Mouse (Mus musculus) heart, embryonic 15.5 days (tissue): ENCODE results near the gene Lilrb4a. TPM values are rescaled to one million over a fixed set of nuclear protein-coding genes. Genes with fewer than 3 reads are reported as not detected.
"Not testable (repeated sequence)": the region's sequence is repeated elsewhere in the genome, so short reads cannot be mapped to it uniquely, and the experiment has no call there.

ENCODE experiments used
- ATAC-seq: fragments of 200-750 bp; cut with Nextera tagmentation; replicated peaks from 2 replicates; pipeline ENCODE4 v1.8.0; 2017; ENCODE audit warnings: low read depth, moderate TSS enrichment; ENCODE audit not compliant: insufficient number of reproducible peaks, insufficient read depth, low FRiP score
- H3K27ac ChIP-seq: fragments of 300-500 bp; sonication (generic); 2 replicates; pipeline ENCODE4 v1.5.1; 2015; ENCODE audit warnings: mild to moderate bottlenecking, inconsistent platforms
- H3K27me3 ChIP-seq: fragments of 300-500 bp; sonication (generic); 2 replicates; pipeline ENCODE4 v1.6.1; 2015; ENCODE audit warnings: inconsistent platforms
- H3K36me3 ChIP-seq: fragments of 300-500 bp; sonication (generic); 2 replicates; pipeline ENCODE4 v1.6.1; 2015; ENCODE audit warnings: mild to moderate bottlenecking, inconsistent platforms
- H3K4me1 ChIP-seq: fragments of 300-500 bp; sonication (generic); replicated peaks from 2 replicates; pipeline ENCODE4 v1.6.1; 2015; ENCODE audit warnings: inconsistent platforms
- H3K4me2 ChIP-seq: fragments of 300-500 bp; sonication (generic); 2 replicates; pipeline ENCODE4 v1.6.1; 2015; ENCODE audit warnings: inconsistent platforms, mild to moderate bottlenecking, moderate library complexity
- H3K4me3 ChIP-seq: fragments of 300-500 bp; sonication (generic); 2 replicates; pipeline ENCODE4 v1.5.1; 2015; ENCODE audit warnings: mild to moderate bottlenecking, inconsistent platforms
- H3K9ac ChIP-seq: fragments of 300-500 bp; sonication (generic); 2 replicates; pipeline ENCODE4 v1.6.1; 2015; ENCODE audit warnings: mild to moderate bottlenecking, inconsistent platforms
- H3K9me3 ChIP-seq: fragments of 300-500 bp; sonication (generic); replicated peaks from 2 replicates; pipeline ENCODE4 v1.6.1; 2016; ENCODE audit warnings: inconsistent platforms
- WGBS: fragments of 180-500 bp; shearing (Covaris S2); methylation state at CpG from one replicate; pipeline ENCODE4 v1.1.7; 2015; ENCODE audit warnings: mixed read lengths; 5-methylcytosine and 5-hydroxymethylcytosine counted together
- polyA plus RNA-seq: library from polyadenylated mRNA; unstranded; fragments of >200 nt; fragmentation: Nextera tagmentation; extraction: Ambion mirVana; gene quantifications from 2 replicates; pipeline ENCODE4 v1.2.1, GENCODE M21; 2015

The Lilrb4a gene
- polyA plus RNA-seq: 3.8 and 6.3 TPM in 2 replicates

DNA sequence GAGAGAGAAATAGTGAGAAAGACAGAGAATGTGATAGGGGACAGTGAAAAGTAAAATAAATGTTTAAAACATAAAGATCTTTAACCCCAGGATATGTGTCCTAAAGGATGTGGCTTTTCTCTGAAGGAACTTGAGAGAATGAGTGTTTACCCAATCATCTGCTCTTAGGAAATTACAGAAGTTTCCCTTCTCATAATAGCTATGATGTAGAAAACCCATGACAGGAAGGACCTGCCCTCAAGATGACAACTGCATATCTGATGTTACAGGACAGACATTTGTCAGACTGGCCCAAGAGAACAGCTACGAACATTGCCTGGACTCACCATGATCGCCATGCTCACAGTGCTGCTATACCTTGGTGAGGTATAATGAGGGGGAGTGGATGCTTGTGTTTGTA, at the start of gene Lilrb4a:
TSS of gene Lilrb4a (plus strand) at position 266 of the 400 bp plus-strand sequence.
- not testable (repeated sequence) for H3K36me3 ChIP-seq, H3K27me3 ChIP-seq, H3K9ac ChIP-seq, H3K4me3 ChIP-seq, H3K4me2 ChIP-seq, ATAC-seq, H3K9me3 ChIP-seq, H3K4me1 ChIP-seq, H3K27ac ChIP-seq
- no CpG with 5 or more reads among the region's 2 CpGs for WGBS

DNA sequence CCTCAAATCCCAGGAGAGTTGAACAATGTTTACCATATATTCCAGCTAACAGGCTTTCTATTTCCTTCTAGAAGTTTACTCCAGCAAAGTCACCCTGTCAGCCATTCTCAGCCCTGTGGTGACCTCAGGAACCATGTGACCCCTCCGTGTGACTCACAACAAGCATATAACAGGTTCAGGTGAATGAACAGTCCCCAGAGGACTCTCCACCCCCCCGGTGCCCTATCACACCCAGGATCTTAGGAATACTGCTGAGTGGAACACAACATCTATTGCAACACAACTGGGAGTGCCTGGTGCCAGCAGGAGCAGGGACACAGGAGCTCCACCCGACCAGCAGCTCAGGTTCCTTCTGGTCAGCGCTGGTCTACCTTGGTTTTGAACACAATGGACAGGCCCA, 39.1 kb upstream of the Lilrb4a start:
- no peak overlapping the region for H3K4me2 ChIP-seq
- no peaks in the 10 kb centered on the region for H3K4me1 ChIP-seq
- ATAC-seq: no peak
- no peaks in the 10 kb centered on the region for H3K36me3 ChIP-seq
- no peaks in the 10 kb centered on the region for H3K9me3 ChIP-seq
- H3K27me3 ChIP-seq: no peaks in the 10 kb centered on the region
- H3K9ac ChIP-seq: no peak overlapping the region
- WGBS: 71% methylated on average over 4 of the region's 4 CpGs
- no peak overlapping the region for H3K4me3 ChIP-seq
- H3K27ac ChIP-seq: no peak overlapping the region

DNA sequence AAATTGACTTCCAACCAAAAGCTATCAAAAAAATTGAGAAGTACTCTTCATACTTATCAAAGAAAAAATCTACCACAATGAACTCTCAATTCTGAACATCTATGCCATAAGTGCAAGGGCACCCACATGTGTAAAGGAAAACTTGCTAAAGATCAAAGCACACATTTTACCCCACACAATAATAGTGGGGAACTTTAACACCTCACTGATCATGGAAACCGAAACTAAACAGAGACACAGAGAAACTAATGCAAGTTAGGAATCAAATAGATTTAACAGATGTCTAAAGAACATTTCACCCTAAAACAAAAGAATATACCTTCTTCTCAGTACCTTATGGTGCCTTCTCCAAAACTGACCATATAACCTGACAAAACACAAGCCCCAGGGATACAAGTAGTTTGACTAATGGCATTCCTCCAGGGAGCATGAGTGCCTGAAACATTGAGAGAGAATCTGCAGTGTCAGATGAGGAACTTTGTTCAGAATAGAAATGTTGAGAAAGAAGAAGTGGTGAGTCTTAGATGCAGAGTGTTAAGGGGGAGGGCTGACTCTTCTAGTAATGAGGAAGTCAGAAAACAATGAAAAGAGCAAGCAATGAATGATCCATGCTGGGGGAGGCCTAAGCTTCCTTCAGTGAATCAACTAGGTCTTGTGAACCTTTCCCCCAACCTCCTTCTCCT, 37.0 kb upstream of the Lilrb4a start:
- no peaks in the 10 kb centered on the region for H3K27me3 ChIP-seq
- H3K4me3 ChIP-seq: no peak overlapping the region
- H3K36me3 ChIP-seq: no peaks in the 10 kb centered on the region
- H3K9ac ChIP-seq: no peak overlapping the region
- 60% methylated on average over 1 of the region's 1 CpGs for WGBS
- no peaks in the 10 kb centered on the region for H3K4me1 ChIP-seq
- H3K4me2 ChIP-seq: no peak overlapping the region
- no peaks in the 10 kb centered on the region for H3K9me3 ChIP-seq
- no peak overlapping the region for H3K27ac ChIP-seq
- ATAC-seq: no peak

DNA sequence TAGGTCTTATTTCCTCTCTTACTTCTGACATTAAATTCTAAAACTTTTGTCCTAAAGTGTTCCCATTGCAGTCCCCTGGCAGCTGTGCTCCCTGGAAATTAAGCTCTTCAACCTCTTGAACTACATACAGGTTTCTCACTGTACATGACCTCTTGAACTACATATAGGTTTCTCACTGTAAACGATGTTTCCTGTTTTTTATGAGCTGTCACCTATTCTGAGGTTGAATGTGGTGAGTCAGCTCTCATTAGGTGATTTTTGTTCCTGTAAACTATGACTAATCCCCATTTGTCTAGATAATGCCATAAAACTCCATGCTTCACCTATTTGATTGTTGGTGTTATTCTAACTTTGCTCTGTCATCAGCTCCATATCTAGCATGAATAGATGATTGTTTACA, 36.4 kb upstream of the Lilrb4a start:
- ATAC-seq: no peak
- no peaks in the 10 kb centered on the region for H3K4me1 ChIP-seq
- no peaks in the 10 kb centered on the region for H3K9me3 ChIP-seq
- H3K36me3 ChIP-seq: no peaks in the 10 kb centered on the region
- H3K27ac ChIP-seq: no peak overlapping the region
- H3K9ac ChIP-seq: no peak overlapping the region
- WGBS: 51% methylated on average over 1 of the region's 1 CpGs
- H3K4me3 ChIP-seq: no peak overlapping the region
- no peak overlapping the region for H3K4me2 ChIP-seq
- no peaks in the 10 kb centered on the region for H3K27me3 ChIP-seq

DNA sequence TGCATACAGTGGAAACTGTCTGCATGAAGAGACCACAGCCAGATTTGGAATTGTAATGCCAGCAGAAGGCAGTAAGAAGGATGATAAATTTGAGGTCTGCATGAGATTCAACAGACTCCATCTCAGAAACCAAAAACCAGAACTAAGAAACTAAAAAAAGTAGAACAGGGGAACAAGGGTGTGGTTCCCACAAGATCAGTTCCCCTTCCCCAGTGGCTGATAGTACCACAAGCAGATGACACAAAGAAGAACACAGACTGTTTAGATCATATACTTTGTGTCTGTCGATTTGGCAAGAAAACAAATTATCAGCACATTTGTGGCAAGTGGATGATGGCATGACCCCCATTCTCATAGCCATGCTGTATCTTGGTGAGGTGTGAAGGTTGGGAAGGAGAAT, 35.0 kb upstream of the Lilrb4a start:
- no peaks in the 10 kb centered on the region for H3K9me3 ChIP-seq
- 62% methylated on average over 1 of the region's 1 CpGs for WGBS
- no peaks in the 10 kb centered on the region for H3K27me3 ChIP-seq
- no peak overlapping the region for H3K4me3 ChIP-seq
- no peak for ATAC-seq
- no peak overlapping the region for H3K4me2 ChIP-seq
- no peak overlapping the region for H3K9ac ChIP-seq
- H3K4me1 ChIP-seq: no peaks in the 10 kb centered on the region
- H3K27ac ChIP-seq: no peak overlapping the region
- H3K36me3 ChIP-seq: no peaks in the 10 kb centered on the region

DNA sequence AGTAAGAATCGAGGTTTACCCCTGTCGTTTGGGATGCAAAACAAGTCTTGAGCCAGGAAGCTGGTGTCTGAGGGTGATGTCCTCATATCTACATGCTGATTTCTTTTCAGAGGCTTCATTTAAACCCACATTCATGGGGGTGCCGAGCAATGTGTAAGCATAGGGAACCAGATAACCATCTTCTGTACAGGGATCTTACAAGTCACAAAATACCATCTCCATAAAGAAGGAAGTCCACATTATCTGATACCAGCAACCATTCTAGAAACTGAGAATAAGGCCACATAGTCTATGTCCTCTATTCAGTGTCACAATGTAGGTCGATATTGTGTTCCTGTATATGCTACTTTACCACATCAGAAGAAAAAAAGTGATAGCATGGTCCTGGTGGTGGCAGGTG, 34.4 kb upstream of the Lilrb4a start:
- no peak overlapping the region for H3K9ac ChIP-seq
- H3K9me3 ChIP-seq: no peaks in the 10 kb centered on the region
- no peak for ATAC-seq
- no peak overlapping the region for H3K4me3 ChIP-seq
- no peaks in the 10 kb centered on the region for H3K27me3 ChIP-seq
- H3K4me2 ChIP-seq: no peak overlapping the region
- H3K4me1 ChIP-seq: no peaks in the 10 kb centered on the region
- no peaks in the 10 kb centered on the region for H3K36me3 ChIP-seq
- H3K27ac ChIP-seq: no peak overlapping the region
- WGBS: 70% methylated on average over 4 of the region's 4 CpGs

DNA sequence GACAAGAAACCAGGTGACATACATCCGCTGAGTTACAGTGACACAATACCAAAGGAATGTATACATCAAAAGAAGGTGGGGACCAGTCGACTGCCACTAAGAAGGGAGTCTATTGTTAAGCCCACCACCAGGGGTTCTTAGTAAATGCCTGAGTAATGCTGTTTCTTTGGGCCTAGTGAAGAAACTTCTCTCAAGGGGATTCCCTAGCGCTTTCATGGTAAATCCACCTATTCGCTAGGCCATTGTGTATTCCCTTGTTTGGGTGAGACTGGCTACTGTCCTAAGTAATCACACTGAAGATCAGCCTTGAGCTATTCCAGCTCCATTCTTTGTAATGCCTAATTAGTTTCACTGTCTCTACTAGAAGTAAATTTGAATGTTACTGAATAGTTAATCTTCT, 27.0 kb upstream of the Lilrb4a start:
- not testable (repeated sequence) for H3K4me1 ChIP-seq, H3K36me3 ChIP-seq, H3K27me3 ChIP-seq, ATAC-seq, H3K4me3 ChIP-seq, H3K27ac ChIP-seq, H3K4me2 ChIP-seq, H3K9ac ChIP-seq, H3K9me3 ChIP-seq
- WGBS: 56% methylated on average over 4 of the region's 4 CpGs

DNA sequence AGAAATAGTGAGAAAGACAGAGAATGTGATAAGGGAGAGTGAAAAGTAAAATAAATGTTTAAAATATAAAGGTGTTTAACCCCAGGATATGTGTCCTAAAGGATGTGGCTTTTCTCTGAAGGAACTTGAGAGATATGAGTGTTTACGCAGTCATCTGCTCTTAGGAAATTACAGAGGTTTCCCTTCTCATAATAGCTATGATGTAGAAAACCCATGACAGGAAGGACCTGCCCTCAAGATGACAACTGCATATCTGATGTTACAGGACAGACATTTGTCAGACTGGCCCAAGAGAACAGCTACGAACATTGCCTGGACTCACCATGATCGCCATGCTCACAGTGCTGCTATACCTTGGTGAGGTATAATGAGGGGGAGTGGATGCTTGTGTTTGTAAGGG, 10.4 kb upstream of the Lilrb4a start, which contains the start of the genes Gm49339 and Lilr4b:
TSS of gene Gm49339 (plus strand) at position 216 of the 400 bp plus-strand sequence.
TSS of gene Lilr4b (plus strand) at position 236 of the 400 bp plus-strand sequence.
- H3K4me2 ChIP-seq, H3K27ac ChIP-seq, ATAC-seq, H3K27me3 ChIP-seq, H3K4me1 ChIP-seq, H3K9ac ChIP-seq, H3K4me3 ChIP-seq, H3K9me3 ChIP-seq, H3K36me3 ChIP-seq: not testable (repeated sequence)
- 74% methylated on average over 1 of the region's 3 CpGs for WGBS

DNA sequence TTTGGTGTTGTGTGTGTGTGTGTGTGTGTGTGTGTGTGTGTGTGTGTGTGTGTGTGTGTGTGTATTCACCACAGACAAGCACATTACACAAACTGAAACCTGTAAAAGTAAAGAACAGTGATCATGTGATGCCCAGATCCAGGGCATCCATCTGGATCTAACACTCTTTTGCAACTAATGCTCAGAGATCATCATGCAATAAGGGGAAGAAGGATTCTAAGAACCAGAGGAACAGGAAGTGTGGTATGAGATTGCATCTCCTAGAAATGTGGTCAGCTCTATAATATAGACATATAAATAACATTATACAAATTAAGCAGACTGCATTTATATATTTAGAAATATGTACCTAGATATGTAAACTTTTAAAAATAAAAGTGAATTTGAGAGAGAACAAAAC, 29.3 kb downstream of the Lilrb4a start:
- Histone ChIP-seq H3K4me2 (no peak overlapping the region), H3K4me3 (no peak overlapping the region), H3K4me1 (no peaks in the 10 kb centered on the region), H3K9me3 (no peaks in the 10 kb centered on the region), H3K36me3 (no peaks in the 10 kb centered on the region), H3K9ac (no peak overlapping the region), H3K27me3 (no peaks in the 10 kb centered on the region), H3K27ac (no peak overlapping the region)
- ATAC-seq: no peak

DNA sequence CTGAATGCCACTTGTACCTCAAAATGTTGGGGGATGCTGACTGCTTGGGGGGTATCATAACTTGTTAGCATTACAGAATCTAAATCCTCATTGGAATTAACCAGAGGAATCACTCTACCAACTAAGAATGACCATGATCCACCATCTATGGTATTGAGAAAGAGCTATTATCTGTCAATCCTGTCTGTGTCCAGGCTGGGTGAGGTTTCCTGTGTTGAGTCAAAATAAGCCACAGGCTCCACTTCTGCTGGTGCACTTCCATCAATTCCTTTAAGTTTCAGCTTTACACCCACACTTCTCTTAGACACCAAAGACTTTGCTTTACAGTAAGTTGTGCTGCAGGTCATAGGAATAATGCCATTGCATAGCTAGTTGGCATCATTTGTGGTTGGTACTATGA, 30.7 kb downstream of the Lilrb4a start:
- ATAC-seq: no peak
- H3K27ac ChIP-seq: no peak overlapping the region
- no peaks in the 10 kb centered on the region for H3K4me1 ChIP-seq
- H3K9me3 ChIP-seq: no peaks in the 10 kb centered on the region
- no peak overlapping the region for H3K9ac ChIP-seq
- no peak overlapping the region for H3K4me2 ChIP-seq
- no peaks in the 10 kb centered on the region for H3K36me3 ChIP-seq
- no peak overlapping the region for H3K4me3 ChIP-seq
- no peaks in the 10 kb centered on the region for H3K27me3 ChIP-seq

DNA sequence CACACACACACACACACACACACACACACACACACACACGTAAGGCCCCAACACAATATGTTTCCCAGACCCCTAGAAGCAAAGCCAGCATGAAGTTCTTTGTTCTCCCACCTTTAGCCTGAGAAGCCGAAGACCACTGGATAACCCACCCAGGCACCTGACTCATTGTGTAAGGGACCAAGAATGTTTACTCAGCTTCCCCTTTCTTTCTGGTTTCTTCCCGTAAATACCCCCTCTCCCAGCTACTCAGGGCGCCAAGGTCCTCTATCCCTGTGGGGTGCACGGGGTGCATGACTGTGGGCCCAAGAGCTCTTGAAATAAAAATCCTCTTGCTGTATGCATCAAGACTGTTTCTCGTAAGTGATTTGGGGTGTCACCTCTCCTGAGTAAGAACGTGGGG, 35.3 kb downstream of the Lilrb4a start:
- Histone ChIP-seq H3K9me3 (no peaks in the 10 kb centered on the region), H3K27ac (no peak overlapping the region), H3K9ac (no peak overlapping the region), H3K4me3 (no peak overlapping the region), H3K4me2 (no peak overlapping the region), H3K4me1 (0 out of 2 replicates have a peak, but pooled peaks cover 3% of the 10 kb centered on the region), H3K36me3 (no peaks in the 10 kb centered on the region), H3K27me3 (no peaks in the 10 kb centered on the region)
- 72% methylated on average over 7 of the region's 7 CpGs for WGBS
- no peak for ATAC-seq

DNA sequence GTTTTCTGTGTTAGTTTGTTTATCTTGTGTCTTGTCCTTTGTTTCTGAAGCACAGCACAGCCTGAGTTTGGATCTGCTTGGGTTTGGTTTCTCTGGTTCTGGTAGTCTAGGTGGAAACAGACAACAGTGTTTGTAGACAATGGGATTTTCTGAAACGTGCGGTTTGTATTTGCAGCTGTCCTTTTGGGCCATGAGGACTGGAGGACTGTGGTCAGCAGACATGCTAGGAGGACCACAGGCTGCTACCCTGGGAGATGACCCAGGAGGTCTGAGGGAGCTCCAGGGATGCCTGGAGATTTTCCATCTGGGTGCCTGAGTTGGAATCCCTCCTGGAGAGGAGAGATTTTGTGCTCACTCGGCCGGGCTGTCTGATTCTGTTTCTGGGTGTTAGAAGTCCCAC, 35.9 kb downstream of the Lilrb4a start:
- no peak overlapping the region for H3K27ac ChIP-seq
- ATAC-seq: no peak
- no peak overlapping the region for H3K4me2 ChIP-seq
- H3K9ac ChIP-seq: no peak overlapping the region
- WGBS: 67% methylated on average over 4 of the region's 4 CpGs
- H3K27me3 ChIP-seq: no peaks in the 10 kb centered on the region
- H3K36me3 ChIP-seq: no peaks in the 10 kb centered on the region
- no peaks in the 10 kb centered on the region for H3K9me3 ChIP-seq
- no peak overlapping the region for H3K4me3 ChIP-seq
- 0 out of 2 replicates have a peak, but pooled peaks cover 3% of the 10 kb centered on the region for H3K4me1 ChIP-seq
